Mouse (Mus musculus): ENCODE data around the gene Lig4.

- TF ChIP-seq CTCF (IDR thresholded peaks at IDR 0.05; ENCODE audit: control insufficient read depth, insufficient read depth, insufficient read length) = peak; percentile 13
- TF ChIP-seq MAX (IDR thresholded peaks at IDR 0.05) = no peak
Observed at GRCm38 (mm10) chr8:9934891-9935565, 42.5 kb downstream of the Lig4 start.
